In the genomic region with DNA sequence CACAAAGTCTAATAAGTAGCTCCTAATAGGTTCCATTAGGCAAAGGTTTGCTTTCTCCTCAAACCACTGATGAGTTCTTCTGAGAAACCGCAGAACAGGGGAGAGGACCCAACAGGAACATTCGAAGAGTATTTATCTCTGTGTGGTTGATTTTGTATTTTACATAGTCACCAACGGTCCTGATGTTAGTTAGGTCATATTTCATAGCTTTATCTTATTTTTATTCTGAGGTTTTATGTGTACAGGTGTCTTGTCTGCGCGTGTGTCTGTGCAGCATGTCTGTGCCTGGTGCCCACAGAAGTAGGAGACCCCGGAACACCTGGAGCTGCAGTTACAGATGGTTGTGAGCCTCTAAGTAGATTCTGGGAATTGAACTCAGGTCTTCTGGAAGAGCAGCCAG, we compare ENCODE assay signal across 27 mouse cellular contexts.
A peak's percentile ranks its signal among the peaks of the same experiment; 100 is the strongest.
DNase-seq lines count a peak whose midpoint lies in the region; ATAC-seq and TF ChIP-seq lines count a peak whose summit lies in the region.
"Had no signal": no experiment of that assay in that cellular context is flagged by ENCODE, and none has a peak within 500 bp of the region (broad histone marks: within the 10 kb centered on the region; RNA-seq: fewer than 3 reads in every experiment).

No protein-coding gene starts in this region.

- H3K4me2 ChIP-seq in liver, embryonic 16.5 days (ENCODE audit: low read depth, low read length) = no peak overlapping the region; the same call in 1 of the 2 replicates
- H3K4me2 ChIP-seq: heart, embryonic 11.5 days; hindbrain, embryonic 14.5 days; lung, embryonic 14.5 days; midbrain, embryonic 12.5 days; neural tube, embryonic 12.5 days had no signal

- 12% methylated on average over 6 of the region's 6 CpGs for WGBS in thymus, adult 2 months
- 31% methylated on average over 6 of the region's 6 CpGs for WGBS in liver, embryonic 16.5 days (ENCODE audit: insufficient replicate concordance)
- WGBS in cerebellum, adult 2 months = 94% methylated on average over 6 of the region's 6 CpGs

- no peak for TF ChIP-seq CTCF in thymus, adult 2 months (IDR thresholded peaks at IDR 0.05; ENCODE audit: borderline replicate concordance, control insufficient read depth, extremely low read depth, insufficient read depth, low read length, poor library complexity)
- TF ChIP-seq CTCF in cerebellum, adult 2 months (IDR thresholded peaks at IDR 0.05; ENCODE audit: borderline replicate concordance, insufficient read depth, low read depth, low read length) = no peak

- H3K4me1 ChIP-seq in thymus, adult 2 months (replicated peaks; ENCODE audit: control insufficient read depth, insufficient read depth, low read length) = peaks cover 7% of the 10 kb centered on the region
- H3K4me1 ChIP-seq in liver, embryonic 16.5 days (ENCODE audit: control insufficient read depth, low read depth, low read length) = peaks cover 44% of the 10 kb centered on the region
- no peaks in the 10 kb centered on the region for H3K4me1 ChIP-seq in cerebellum, adult 2 months (ENCODE audit: control insufficient read depth, insufficient read depth, low read length)
- H3K4me1 ChIP-seq: midbrain, embryonic 12.5 days; neural tube, embryonic 12.5 days had no signal

- 0 out of 2 replicates have a peak overlapping the region, but pooled peaks have one; percentile 26 for H3K9ac ChIP-seq in liver, embryonic 16.5 days (ENCODE audit: low read depth, low read length)
- H3K9ac ChIP-seq: hindbrain, embryonic 14.5 days; lung, embryonic 14.5 days; midbrain, embryonic 12.5 days; neural tube, embryonic 12.5 days had no signal

- ATAC-seq in erythroid progenitor cell, adult 5-6 weeks (replicated peaks; ENCODE audit: low FRiP score, poor library complexity, severe bottlenecking) = peak; percentile 53
- ATAC-seq in liver, embryonic 16.5 days (ENCODE audit: low read depth) = 0 out of 2 replicates have a peak, but pooled peaks have one; percentile 44
- ATAC-seq: activated CD4-positive, CD25-positive, alpha-beta regulatory T cell, adult 4 months; forebrain, embryonic 14.5 days had no signal

- no peaks in the 10 kb centered on the region for H3K36me3 ChIP-seq in thymus, adult 2 months (ENCODE audit: control insufficient read depth, insufficient read depth, low read length)
- H3K36me3 ChIP-seq in liver, embryonic 16.5 days (ENCODE audit: control insufficient read depth, insufficient read depth) = no peaks in the 10 kb centered on the region
- H3K36me3 ChIP-seq: midbrain, embryonic 12.5 days; neural tube, embryonic 12.5 days had no signal

- no peak overlapping the region for H3K27ac ChIP-seq in thymus, adult 2 months (ENCODE audit: control insufficient read depth, insufficient read depth, low read length)
- peak overlapping the region; percentile 20 for H3K27ac ChIP-seq in liver, embryonic 16.5 days (ENCODE audit: low read length)
- no peak overlapping the region for H3K27ac ChIP-seq in cerebellum, adult 2 months (ENCODE audit: insufficient read depth, low read length)
- H3K27ac ChIP-seq: hindbrain, embryonic 14.5 days; layer of hippocampus, adult 2 months; midbrain, embryonic 12.5 days; neural tube, embryonic 12.5 days had no signal

- H3K4me3 ChIP-seq in thymus, adult 2 months (ENCODE audit: control insufficient read depth, insufficient read depth, low read length) = no peak overlapping the region
- H3K4me3 ChIP-seq in liver, embryonic 16.5 days (ENCODE audit: low read depth, low read length) = no peak overlapping the region
- no peak overlapping the region for H3K4me3 ChIP-seq in cerebellum, adult 2 months (replicated peaks; ENCODE audit: insufficient read depth, low read depth, low read length)
- H3K4me3 ChIP-seq: layer of hippocampus, adult 2 months; midbrain, embryonic 12.5 days; myocyte; neural tube, embryonic 12.5 days had no signal

- peak; percentile 21 for DNase-seq in thymus, postnatal 14 days
- no peak for DNase-seq in thymus, adult 2 months
- DNase-seq in cerebellum, adult 2 months = no peak
- DNase-seq in kidney, adult 9 months = no peak
- no peak for DNase-seq in adrenal gland, adult 8-10 months
- DNase-seq: adrenal gland, adult 2 months; cerebellum, adult 11 months; cerebellum, adult 9-11 months; gastrocnemius, postnatal 36 days; heart, adult 18-20 months; kidney, adult 11 months; kidney, postnatal 36 days; left cerebral cortex, postnatal 4 days; lung, embryonic 14.5 days; lung, postnatal 14 days; right cerebral cortex, adult 18-20 months; spleen, adult 18-20 months had no signal

- no peak for TF ChIP-seq POLR2A in thymus, adult 2 months (IDR thresholded peaks at IDR 0.05; ENCODE audit: control insufficient read depth, extremely low read depth, insufficient read depth, low read length, poor library complexity)
- no peak for TF ChIP-seq POLR2A in cerebellum, adult 2 months (IDR thresholded peaks at IDR 0.05; ENCODE audit: borderline replicate concordance, insufficient read depth, low read length)

- no peaks in the 10 kb centered on the region for H3K9me3 ChIP-seq in liver, embryonic 16.5 days (replicated peaks; ENCODE audit: control insufficient read depth, low read length)
- H3K9me3 ChIP-seq: midbrain, embryonic 12.5 days; neural tube, embryonic 12.5 days had no signal

- no peaks in the 10 kb centered on the region for H3K27me3 ChIP-seq in thymus, adult 2 months (ENCODE audit: control insufficient read depth, insufficient read depth, low read length)
- no peaks in the 10 kb centered on the region for H3K27me3 ChIP-seq in liver, embryonic 16.5 days (ENCODE audit: control insufficient read depth, insufficient read depth, low read depth, low read length)
- H3K27me3 ChIP-seq in cerebellum, adult 2 months (ENCODE audit: control insufficient read depth, insufficient read depth, low read length) = no peaks in the 10 kb centered on the region
- H3K27me3 ChIP-seq: midbrain, embryonic 12.5 days; neural tube, embryonic 12.5 days had no signal
